Mouse (Mus musculus): ENCODE measurements at regions not wholly inside any gene's neighbourhood (a gene's known extent, or its start where the extent isn't known, plus 50 kb on each side); places are given as distances from the start of the nearest gene placed in this dataset.

DNA sequence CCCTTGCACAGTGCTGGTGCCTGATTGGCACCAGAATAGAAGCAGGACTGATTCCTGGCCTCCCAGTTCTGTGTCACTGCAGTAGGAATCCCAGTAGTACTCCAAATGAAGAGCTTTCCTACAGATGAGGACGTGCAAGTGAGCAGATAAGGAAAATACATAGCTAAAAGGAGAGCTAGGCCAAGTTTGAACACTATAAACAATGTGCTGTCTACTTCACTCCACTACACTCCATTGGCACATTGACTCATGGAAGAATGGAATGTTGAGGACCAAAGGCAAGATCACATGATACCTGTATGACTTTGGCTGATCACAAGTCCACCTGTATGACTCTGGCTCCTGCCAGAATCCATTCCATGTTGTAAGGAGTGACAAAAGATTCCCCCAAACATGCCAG, 215.9 kb upstream of the Rnf32 start:
- TF ChIP-seq POLR2A (IDR thresholded peaks at IDR 0.05; ENCODE audit: low read depth, low read length) (no peak), CTCF (IDR thresholded peaks at IDR 0.05; ENCODE audit: extremely low read depth, insufficient read length, insufficient replicate concordance, low read depth, low read length) (no peak)
